Mouse (Mus musculus) liver, adult 2 months (tissue): ENCODE measurements around the gene Igsf9b.

Experiments used
- CTCF ChIP-seq: fragments of 200-500 bp; IDR thresholded peaks from 2 replicates; pipeline ENCODE4 v1.5.1; 2011; ENCODE audit warnings: low read depth, low read length, control low read depth
- POLR2A ChIP-seq: fragments of 200-500 bp; IDR thresholded peaks from 2 replicates; pipeline ENCODE4 v1.6.1; 2011; ENCODE audit warnings: low read length, control low read depth; ENCODE audit not compliant: insufficient read depth; ENCODE audit errors: extremely low read depth

GRCm38 (mm10) chr9:27305502-27305901 lies 6.5 kb downstream of the Igsf9b start:
- TF ChIP-seq POLR2A (no peak), CTCF (no peak)
